Mouse (Mus musculus) ES-E14 (cell line): ENCODE measurements at regions not wholly inside any gene's neighbourhood (a gene's known extent, or its start where the extent isn't known, plus 50 kb on each side); places are given as distances from the start of the nearest gene placed in this dataset.
A peak's percentile ranks its signal among the peaks of the same experiment; 100 is the strongest.

ENCODE experiments used
- DNase-seq: peaks from one replicate; pipeline ENCODE4 v3.0.0-alpha.2; 2013; ENCODE audit warnings: low read depth, low spot score
- H3K27ac ChIP-seq: 2 replicates; pipeline ENCODE4 v1.5.1; 2012; ENCODE audit warnings: low read depth, mild to moderate bottlenecking, low read length, moderate library complexity, mixed read lengths; ENCODE audit not compliant: poor library complexity, insufficient read depth, severe bottlenecking
- H3K36me3 ChIP-seq: 2 replicates; pipeline ENCODE4 v1.6.1; 2012; ENCODE audit warnings: mild to moderate bottlenecking, low read length, moderate library complexity, mixed read lengths; ENCODE audit not compliant: control insufficient read depth, poor library complexity, insufficient read depth, severe bottlenecking
- H3K4me1 ChIP-seq, 2 experiments: fragments of 150-350 bp in 1 of 2; sonication (generic) in 1 of 2; 2 replicates each; pipeline ENCODE4 v1.6.1; 2012; ENCODE audit warnings: low read length in 2 of 2, mild to moderate bottlenecking in 1 of 2, mixed read lengths in 1 of 2; ENCODE audit not compliant: control insufficient read depth in 2 of 2, insufficient read depth in 2 of 2, poor library complexity in 1 of 2
- H3K4me3 ChIP-seq, 2 experiments: fragments of 150-350 bp in 1 of 2; sonication (generic) in 1 of 2; 2 replicates each; pipeline ENCODE4 v1.5.1; 2012; ENCODE audit warnings: low read length in 2 of 2, low read depth in 1 of 2, mild to moderate bottlenecking in 1 of 2, mixed read lengths in 1 of 2; ENCODE audit not compliant: insufficient read depth in 1 of 2, poor library complexity in 1 of 2, severe bottlenecking in 1 of 2
- H3K9ac ChIP-seq: 2 replicates; pipeline ENCODE4 v1.6.1; 2012; ENCODE audit warnings: low read depth, mild to moderate bottlenecking, low read length, mixed read lengths; ENCODE audit not compliant: poor library complexity, insufficient read depth, severe bottlenecking
- H3K9me3 ChIP-seq: fragments of 150-350 bp; sonication (generic); 2 replicates; pipeline ENCODE4 v1.6.1; 2012; ENCODE audit warnings: low read depth, mild to moderate bottlenecking, low read length; ENCODE audit not compliant: control insufficient read depth, insufficient read depth
- CHD2 ChIP-seq: IDR thresholded peaks from 2 replicates; pipeline ENCODE4 v1.6.1; 2014; ENCODE audit warnings: mild to moderate bottlenecking, low read depth, low read length, inconsistent platforms
- HCFC1 ChIP-seq: IDR thresholded peaks from 2 replicates; pipeline ENCODE4 v1.6.1; 2012; ENCODE audit warnings: low read length, inconsistent platforms, borderline replicate concordance; ENCODE audit not compliant: insufficient read depth
- MAFK ChIP-seq: IDR thresholded peaks from 2 replicates; pipeline ENCODE4 v1.6.1; 2014; ENCODE audit warnings: mild to moderate bottlenecking, low read depth, low read length, inconsistent platforms; ENCODE audit not compliant: insufficient read depth
- ZC3H11A ChIP-seq: IDR thresholded peaks from 2 replicates; pipeline ENCODE4 v1.6.1; 2012; ENCODE audit warnings: low read depth, mild to moderate bottlenecking, inconsistent platforms, low read length, borderline replicate concordance
- ZNF384 ChIP-seq: IDR thresholded peaks from 2 replicates; pipeline ENCODE4 v1.6.1; 2012; ENCODE audit warnings: low read depth, low read length, inconsistent platforms
- in situ Hi-C, 2 experiments: fragments of 600-800 bp; cut with MboI; formaldehyde crosslinking; loops; one replicate each; pipeline ENCODE4 v1.15.1; 2025; ENCODE audit warnings: low sequenced_read_pairs in 2 of 2, inconsistent platforms in 1 of 2; ENCODE audit not compliant: unreplicated experiment in 2 of 2

DNA sequence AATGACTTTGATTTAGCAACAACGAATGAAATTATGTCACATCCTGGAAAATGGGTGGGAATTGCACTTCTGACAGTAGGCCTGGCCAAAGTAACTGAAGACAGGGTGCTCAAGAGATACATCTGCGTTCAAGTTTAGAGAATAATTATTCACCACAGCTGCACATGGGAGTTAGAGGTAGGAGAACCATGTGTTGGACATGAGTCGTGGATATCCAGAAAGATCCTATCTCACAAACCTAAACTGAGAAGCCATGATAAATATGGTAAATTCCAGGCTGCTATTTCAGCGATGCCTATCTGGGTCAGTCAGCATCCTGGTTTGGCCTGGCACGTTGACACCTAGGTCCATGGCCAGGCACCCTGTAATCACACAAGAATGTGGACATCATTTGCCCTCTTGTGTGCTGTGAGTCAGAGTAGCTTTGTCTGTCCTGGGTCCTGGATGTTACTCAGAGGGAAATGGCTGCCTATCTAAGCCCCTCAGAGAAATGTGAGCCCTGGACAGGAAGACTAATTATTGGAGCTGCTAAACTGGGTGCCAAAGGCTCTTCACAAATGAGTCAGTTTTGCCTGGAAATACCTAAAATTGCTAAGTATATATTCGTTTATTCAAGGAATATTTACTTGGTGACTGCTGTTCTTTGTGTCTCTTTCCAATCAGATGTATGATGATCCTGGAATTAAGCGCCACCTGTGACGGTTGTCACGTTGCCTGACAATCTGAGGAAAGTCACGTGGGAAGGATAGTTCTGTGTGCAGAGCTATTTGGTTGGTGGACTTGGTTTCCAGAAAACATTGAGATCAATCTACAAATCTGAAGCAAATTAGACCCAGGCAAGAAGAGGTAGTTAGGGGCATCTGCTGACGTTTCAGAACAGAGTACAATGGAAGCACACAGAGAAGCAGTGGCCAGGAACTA is 296.4 kb upstream of the Zfp637 start:
- Histone ChIP-seq H3K36me3 (no peaks in the 10 kb centered on the region), H3K27ac (no peak overlapping the region), H3K4me1 (no peaks in the 10 kb centered on the region), H3K9me3 (no peaks in the 10 kb centered on the region), H3K4me3 (no peak overlapping the region), H3K9ac (no peak overlapping the region)
- no peak for DNase-seq
- in situ Hi-C loops = no loop called here
- no peak for TF ChIP-seq HCFC1
- TF ChIP-seq CHD2 = no peak
- TF ChIP-seq ZC3H11A = no peak
- TF ChIP-seq ZNF384 = no peak
- TF ChIP-seq MAFK = no peak

DNA sequence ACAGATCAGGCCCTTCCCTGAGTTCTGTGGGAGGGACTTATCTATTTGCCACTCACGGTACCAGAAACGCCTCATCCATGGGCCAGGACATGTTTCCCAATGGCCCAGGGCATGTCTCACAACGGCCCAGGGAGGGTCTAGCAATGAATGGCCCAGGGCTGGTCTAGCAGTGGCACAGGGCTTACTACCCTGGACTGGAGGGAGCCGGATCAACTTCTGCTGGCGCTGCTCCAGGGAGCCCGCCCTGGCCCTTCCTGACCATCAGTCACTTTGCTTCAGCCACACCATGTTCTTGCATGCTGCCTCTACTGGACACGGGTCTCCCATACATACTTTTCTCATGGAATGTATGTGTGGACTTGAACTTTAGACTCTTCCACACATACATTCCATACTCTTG is 290.1 kb upstream of the Zfp637 start:
- in situ Hi-C loops = no loop called here
- Histone ChIP-seq H3K4me1 (no peaks in the 10 kb centered on the region), H3K9ac (no peak overlapping the region), H3K9me3 (no peaks in the 10 kb centered on the region), H3K4me3 (no peak overlapping the region), H3K36me3 (no peaks in the 10 kb centered on the region), H3K27ac (no peak overlapping the region)
- DNase-seq = no peak
- no peak for TF ChIP-seq HCFC1
- no peak for TF ChIP-seq ZC3H11A
- TF ChIP-seq ZNF384 = no peak
- no peak for TF ChIP-seq MAFK
- TF ChIP-seq CHD2 = no peak

DNA sequence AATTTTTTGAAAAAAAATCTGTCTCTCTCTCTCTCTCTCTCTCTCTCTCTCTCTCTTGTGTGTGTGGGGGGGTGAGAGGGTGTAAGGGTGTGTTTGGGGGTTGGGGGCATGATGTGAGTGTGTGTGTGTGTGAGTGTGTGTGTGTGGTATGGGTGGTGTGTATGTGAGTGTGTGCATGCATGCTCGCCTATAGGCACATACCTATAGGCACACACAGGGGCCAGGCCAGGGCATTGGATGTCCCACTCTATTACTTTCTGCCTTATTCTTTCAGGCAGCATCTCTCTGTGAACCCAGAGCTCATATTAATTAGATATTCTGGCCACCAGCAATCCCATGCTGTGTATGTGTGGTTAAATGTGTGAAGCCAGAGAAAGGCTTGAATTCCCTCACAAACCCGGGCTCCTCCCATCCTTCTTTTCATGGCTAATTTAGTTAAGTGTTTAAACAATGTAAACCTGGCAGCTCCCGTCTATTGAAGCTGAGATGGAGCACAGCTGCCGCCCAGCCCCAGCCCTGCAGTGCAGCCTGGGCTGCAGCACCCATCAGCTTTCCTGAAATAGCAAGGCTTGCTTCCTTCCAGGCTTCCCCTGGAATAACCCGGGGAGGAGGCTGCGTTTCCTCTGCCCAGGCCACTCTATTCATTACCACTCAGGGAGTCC is 288.8 kb upstream of the Zfp637 start:
- Histone ChIP-seq H3K4me1 (no peaks in the 10 kb centered on the region), H3K4me3 (no peak overlapping the region), H3K27ac (no peak overlapping the region), H3K36me3 (no peaks in the 10 kb centered on the region), H3K9ac (no peak overlapping the region), H3K9me3 (no peaks in the 10 kb centered on the region)
- TF ChIP-seq ZC3H11A = no peak
- no peak for TF ChIP-seq ZNF384
- no peak for TF ChIP-seq HCFC1
- no peak for TF ChIP-seq MAFK
- TF ChIP-seq CHD2 = no peak
- in situ Hi-C loops = no loop called here
- peak; percentile 24 for DNase-seq

DNA sequence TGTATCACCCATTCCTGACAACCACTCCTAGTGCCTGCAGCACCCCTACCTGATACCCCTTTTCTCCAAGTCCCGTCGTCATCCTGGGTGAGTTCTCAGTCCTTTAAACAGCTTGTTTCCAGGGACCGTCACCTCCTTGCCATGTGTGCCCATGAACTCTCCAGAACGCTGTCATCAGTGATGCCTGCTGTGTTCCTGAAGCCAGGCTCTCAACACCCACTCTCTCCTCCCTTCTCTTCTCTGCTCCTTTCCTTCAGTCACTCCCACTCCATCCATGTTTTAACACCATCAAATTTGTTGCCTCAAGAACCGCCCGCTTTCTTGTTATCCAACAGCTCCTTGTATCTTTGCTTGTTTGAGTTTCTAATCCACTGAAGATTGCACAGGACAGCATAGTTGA is 277.8 kb upstream of the Zfp637 start:
- in situ Hi-C loops = no loop called here
- H3K36me3 ChIP-seq = no peaks in the 10 kb centered on the region
- H3K9me3 ChIP-seq = no peaks in the 10 kb centered on the region
- no peak overlapping the region for H3K4me3 ChIP-seq
- H3K4me1 ChIP-seq = no peaks in the 10 kb centered on the region
- no peak for TF ChIP-seq MAFK
- TF ChIP-seq CHD2 = no peak
- TF ChIP-seq ZNF384 = no peak
- TF ChIP-seq ZC3H11A = no peak
- no peak for TF ChIP-seq HCFC1
- H3K9ac ChIP-seq = no peak overlapping the region
- DNase-seq = no peak
- H3K27ac ChIP-seq = no peak overlapping the region
